Mouse (Mus musculus) heart, embryonic 15.5 days (tissue): ENCODE data around the gene Ckb. TPM values are rescaled to one million over a fixed set of nuclear protein-coding genes. Genes with fewer than 3 reads are reported as not detected.
A peak's percentile ranks its signal among the peaks of the same experiment; 100 is the strongest.

Experiments
- ATAC-seq: fragments of 200-750 bp; cut with Nextera tagmentation; replicated peaks from 2 replicates; pipeline ENCODE4 v1.8.0; 2017; ENCODE audit warnings: low read depth, moderate TSS enrichment; ENCODE audit not compliant: insufficient number of reproducible peaks, insufficient read depth, low FRiP score
- H3K27ac ChIP-seq: fragments of 300-500 bp; sonication (generic); 2 replicates; pipeline ENCODE4 v1.5.1; 2015; ENCODE audit warnings: mild to moderate bottlenecking, inconsistent platforms
- H3K27me3 ChIP-seq: fragments of 300-500 bp; sonication (generic); 2 replicates; pipeline ENCODE4 v1.6.1; 2015; ENCODE audit warnings: inconsistent platforms
- H3K36me3 ChIP-seq: fragments of 300-500 bp; sonication (generic); 2 replicates; pipeline ENCODE4 v1.6.1; 2015; ENCODE audit warnings: mild to moderate bottlenecking, inconsistent platforms
- H3K4me1 ChIP-seq: fragments of 300-500 bp; sonication (generic); replicated peaks from 2 replicates; pipeline ENCODE4 v1.6.1; 2015; ENCODE audit warnings: inconsistent platforms
- H3K4me2 ChIP-seq: fragments of 300-500 bp; sonication (generic); 2 replicates; pipeline ENCODE4 v1.6.1; 2015; ENCODE audit warnings: inconsistent platforms, mild to moderate bottlenecking, moderate library complexity
- H3K4me3 ChIP-seq: fragments of 300-500 bp; sonication (generic); 2 replicates; pipeline ENCODE4 v1.5.1; 2015; ENCODE audit warnings: mild to moderate bottlenecking, inconsistent platforms
- H3K9ac ChIP-seq: fragments of 300-500 bp; sonication (generic); 2 replicates; pipeline ENCODE4 v1.6.1; 2015; ENCODE audit warnings: mild to moderate bottlenecking, inconsistent platforms
- H3K9me3 ChIP-seq: fragments of 300-500 bp; sonication (generic); replicated peaks from 2 replicates; pipeline ENCODE4 v1.6.1; 2016; ENCODE audit warnings: inconsistent platforms
- WGBS: fragments of 180-500 bp; shearing (Covaris S2); methylation state at CpG from one replicate; pipeline ENCODE4 v1.1.7; 2015; ENCODE audit warnings: mixed read lengths; 5-methylcytosine and 5-hydroxymethylcytosine counted together
- polyA plus RNA-seq: library from polyadenylated mRNA; unstranded; fragments of >200 nt; fragmentation: Nextera tagmentation; extraction: Ambion mirVana; gene quantifications from 2 replicates; pipeline ENCODE4 v1.2.1, GENCODE M21; 2015

Gene Ckb
- polyA plus RNA-seq, 1 experiment from 2014 or later = 319 TPM

DNA sequence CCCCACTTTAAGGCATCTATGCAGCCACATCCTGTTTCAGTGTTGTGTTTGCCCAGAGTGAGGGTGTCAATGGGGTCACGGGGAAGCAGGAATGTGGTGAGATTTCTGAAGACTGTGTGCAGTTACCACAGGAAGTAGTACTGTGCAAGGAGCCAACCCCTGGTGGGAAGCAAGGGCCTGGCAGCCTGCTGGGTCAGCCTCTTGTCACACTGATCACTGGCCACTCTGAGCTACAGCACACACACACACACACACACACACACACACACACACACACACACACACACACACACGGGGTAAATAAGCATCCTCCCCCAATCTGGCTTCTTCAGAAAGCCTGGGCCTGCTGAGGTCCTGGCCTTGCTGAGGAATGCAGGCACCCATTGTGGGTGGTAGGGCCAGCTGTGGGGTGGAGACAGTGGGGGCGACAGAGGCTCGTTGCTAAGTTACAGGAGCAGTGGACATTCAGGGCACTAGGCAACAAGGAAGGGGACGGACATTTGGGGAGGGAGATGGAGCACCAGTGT lies 19.3 kb upstream of the Ckb start:
- Histone ChIP-seq H3K4me2 (no peak overlapping the region), H3K36me3 (no peaks in the 10 kb centered on the region), H3K4me3 (no peak overlapping the region), H3K27me3 (no peaks in the 10 kb centered on the region), H3K9ac (no peak overlapping the region), H3K27ac (0 out of 2 replicates have a peak overlapping the region, but pooled peaks have one; percentile 40), H3K9me3 (no peaks in the 10 kb centered on the region), H3K4me1 (peaks cover 74% of the 10 kb centered on the region)
- ATAC-seq = no peak
- 28% methylated on average over 5 of the region's 5 CpGs for WGBS

DNA sequence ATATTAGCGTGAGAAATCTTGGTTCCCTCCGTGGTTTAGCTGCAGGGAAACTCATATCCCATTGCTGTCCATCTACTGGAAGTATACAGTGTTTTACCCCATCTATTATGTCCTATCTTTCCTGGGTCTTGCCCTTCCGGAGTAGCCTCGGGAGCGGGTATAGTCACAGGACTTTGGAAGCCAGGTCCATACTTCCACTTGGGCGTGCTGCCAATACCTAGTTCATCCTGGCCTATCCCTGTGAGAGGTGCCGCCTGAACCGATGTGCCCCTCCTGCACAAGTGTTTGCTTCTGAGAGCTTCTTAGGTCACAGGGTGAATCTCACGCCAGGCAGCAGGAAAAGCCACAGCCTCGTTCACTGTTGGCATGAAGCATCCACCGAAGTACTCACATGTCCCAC lies 17.3 kb upstream of the Ckb start:
- Histone ChIP-seq H3K27me3 (no peaks in the 10 kb centered on the region), H3K4me2 (no peak overlapping the region), H3K36me3 (no peaks in the 10 kb centered on the region), H3K9me3 (no peaks in the 10 kb centered on the region), H3K27ac (no peak overlapping the region), H3K4me3 (no peak overlapping the region), H3K9ac (no peak overlapping the region), H3K4me1 (peaks cover 66% of the 10 kb centered on the region)
- ATAC-seq = no peak
- WGBS = 52% methylated on average over 11 of the region's 11 CpGs

DNA sequence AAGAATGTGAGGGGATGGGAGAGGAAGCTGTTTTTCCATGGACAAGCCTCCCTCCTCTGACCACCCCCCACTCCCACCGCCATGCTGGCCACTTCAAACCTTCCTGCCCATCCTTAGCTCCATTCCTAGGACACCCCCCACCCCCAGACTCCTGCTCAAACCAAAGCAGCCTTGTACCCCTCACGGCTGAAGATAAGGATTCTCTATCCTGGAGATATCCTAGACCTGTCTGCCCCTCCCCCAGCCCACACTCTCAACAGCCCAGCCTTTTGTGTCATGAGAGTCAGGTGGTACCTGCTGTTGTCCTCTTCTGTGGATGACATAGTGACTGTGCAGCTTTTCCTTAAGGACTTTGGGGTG lies 15.9 kb upstream of the Ckb start:
- Histone ChIP-seq H3K4me3 (no peak overlapping the region), H3K4me2 (peak overlapping the region; percentile 39), H3K36me3 (no peaks in the 10 kb centered on the region; the same call in 1 of the 2 replicates), H3K27ac (peak overlapping the region; percentile 98), H3K9ac (no peak overlapping the region), H3K27me3 (no peaks in the 10 kb centered on the region), H3K9me3 (no peaks in the 10 kb centered on the region), H3K4me1 (peaks cover 60% of the 10 kb centered on the region)
- no peak for ATAC-seq
- WGBS = 17% methylated on average over 2 of the region's 2 CpGs

DNA sequence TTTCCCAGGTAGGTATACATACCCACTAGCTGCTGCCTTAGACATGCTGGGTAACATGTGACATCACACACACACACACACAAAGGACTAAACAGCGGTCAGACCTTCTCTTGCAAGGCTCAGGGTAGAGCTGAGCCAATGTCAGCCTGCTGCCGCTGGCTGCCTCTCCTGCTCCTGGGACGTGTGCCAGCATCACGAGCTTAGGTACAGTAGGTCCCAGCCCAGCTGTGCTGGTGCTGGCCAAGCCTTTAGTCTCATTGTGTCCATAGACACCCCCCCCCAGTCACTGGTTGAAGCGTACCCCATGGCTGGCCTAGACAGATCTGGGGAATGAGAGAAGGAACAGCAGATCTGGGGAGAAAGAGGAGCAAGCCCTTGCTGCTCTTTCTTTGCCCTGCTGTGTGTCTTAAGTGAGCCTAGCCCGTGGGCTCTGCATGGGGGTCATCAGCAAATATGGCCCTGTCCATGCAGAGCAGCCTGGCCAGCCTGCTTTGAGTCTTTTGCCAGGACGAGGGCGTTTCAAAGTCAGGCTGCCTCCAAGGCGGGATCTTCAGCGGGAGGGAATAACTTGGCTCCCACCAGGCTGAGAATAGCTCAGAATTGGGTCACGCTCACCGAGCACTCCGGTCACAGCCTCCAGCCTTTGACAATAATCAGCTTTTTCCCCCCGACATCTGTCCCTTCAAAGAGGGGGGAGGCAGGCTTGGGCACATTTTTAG lies 15.4 kb upstream of the Ckb start:
- Histone ChIP-seq H3K36me3 (no peaks in the 10 kb centered on the region; the same call in 1 of the 2 replicates), H3K4me1 (peaks cover 61% of the 10 kb centered on the region), H3K9ac (0 out of 2 replicates have a peak overlapping the region, but pooled peaks have one; percentile 37), H3K27ac (peak overlapping the region; percentile 98), H3K27me3 (no peaks in the 10 kb centered on the region), H3K4me3 (no peak overlapping the region), H3K4me2 (peak overlapping the region; percentile 39), H3K9me3 (no peaks in the 10 kb centered on the region)
- WGBS = 11% methylated on average over 14 of the region's 14 CpGs
- peak; percentile 89 for ATAC-seq

DNA sequence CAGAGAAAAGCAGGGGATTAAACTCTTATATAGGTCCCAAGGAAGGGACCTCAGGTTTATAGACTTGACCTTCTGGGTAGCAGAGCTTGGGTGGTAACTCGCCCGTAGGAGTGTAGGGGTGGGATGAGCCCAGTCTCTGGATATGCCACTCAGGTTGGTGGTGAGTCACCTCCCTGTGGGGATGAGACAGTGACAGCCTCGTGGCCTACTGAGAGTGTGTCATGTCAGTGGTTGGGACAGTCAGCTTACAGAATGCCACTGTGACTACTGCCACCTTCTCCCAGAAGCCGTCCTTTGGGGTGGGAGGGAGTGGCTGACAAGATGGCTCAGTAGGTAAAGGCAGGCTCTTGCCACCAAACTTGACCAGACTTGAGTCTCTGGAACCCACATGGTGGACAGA lies 14.3 kb upstream of the Ckb start:
- ATAC-seq = no peak
- Histone ChIP-seq H3K27me3 (no peaks in the 10 kb centered on the region), H3K36me3 (no peaks in the 10 kb centered on the region; the same call in 1 of the 2 replicates), H3K9ac (no peak overlapping the region), H3K9me3 (no peaks in the 10 kb centered on the region), H3K4me2 (no peak overlapping the region), H3K4me1 (peaks cover 66% of the 10 kb centered on the region), H3K27ac (peak overlapping the region; percentile 98), H3K4me3 (no peak overlapping the region)
- 82% methylated on average over 4 of the region's 4 CpGs for WGBS

DNA sequence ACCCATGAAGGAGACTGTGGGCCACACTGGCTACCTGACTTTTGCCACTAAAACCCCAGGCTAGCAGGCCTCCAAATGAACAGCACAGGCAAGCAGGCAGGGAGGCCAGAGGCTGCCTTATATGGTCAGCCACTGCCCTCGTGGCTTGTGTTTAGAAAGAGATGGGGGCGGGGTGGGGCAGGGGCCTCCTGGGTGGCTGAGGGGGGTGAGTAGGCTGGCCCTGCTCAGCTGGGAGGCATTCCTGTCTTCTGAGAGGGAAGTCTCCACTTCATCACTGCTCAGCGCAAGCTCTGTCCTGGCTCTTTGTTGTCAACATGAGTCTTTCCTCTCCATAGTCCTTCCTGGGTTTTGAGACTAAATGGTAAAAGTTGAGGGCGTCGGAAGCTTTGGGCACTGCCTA lies 10.7 kb upstream of the Ckb start:
- H3K27ac ChIP-seq = peak overlapping the region; percentile 90
- H3K36me3 ChIP-seq = no peaks in the 10 kb centered on the region; the same call in 1 of the 2 replicates
- no peaks in the 10 kb centered on the region for H3K27me3 ChIP-seq
- WGBS = 36% methylated on average over 5 of the region's 5 CpGs
- ATAC-seq = peak; percentile 19
- H3K4me3 ChIP-seq = no peak overlapping the region
- peak overlapping the region; percentile 34; the same call in 1 of the 2 replicates for H3K9ac ChIP-seq
- peaks cover 55% of the 10 kb centered on the region for H3K4me1 ChIP-seq
- no peak overlapping the region for H3K4me2 ChIP-seq
- H3K9me3 ChIP-seq = no peaks in the 10 kb centered on the region

DNA sequence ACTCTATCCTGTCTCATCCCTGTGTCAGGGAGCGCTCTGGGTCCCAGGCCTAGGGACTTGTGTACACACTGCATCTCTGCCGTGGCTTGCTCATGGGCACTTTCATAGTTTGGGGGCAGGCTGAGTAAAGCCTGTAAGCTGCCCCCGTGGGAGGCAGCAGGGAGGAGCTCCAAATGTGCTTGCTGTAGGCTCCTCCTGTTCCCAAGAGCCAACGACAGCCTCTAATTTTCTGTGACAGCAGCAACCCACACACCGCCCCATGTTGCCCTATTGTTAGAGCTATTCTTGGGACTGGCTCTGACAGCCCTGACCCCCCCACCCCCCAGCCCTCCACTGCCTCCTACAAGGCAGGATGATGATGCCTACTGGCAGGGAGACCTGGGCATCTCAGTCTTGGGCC lies 9.9 kb upstream of the Ckb start:
- H3K9ac ChIP-seq = no peak overlapping the region
- no peak for ATAC-seq

DNA sequence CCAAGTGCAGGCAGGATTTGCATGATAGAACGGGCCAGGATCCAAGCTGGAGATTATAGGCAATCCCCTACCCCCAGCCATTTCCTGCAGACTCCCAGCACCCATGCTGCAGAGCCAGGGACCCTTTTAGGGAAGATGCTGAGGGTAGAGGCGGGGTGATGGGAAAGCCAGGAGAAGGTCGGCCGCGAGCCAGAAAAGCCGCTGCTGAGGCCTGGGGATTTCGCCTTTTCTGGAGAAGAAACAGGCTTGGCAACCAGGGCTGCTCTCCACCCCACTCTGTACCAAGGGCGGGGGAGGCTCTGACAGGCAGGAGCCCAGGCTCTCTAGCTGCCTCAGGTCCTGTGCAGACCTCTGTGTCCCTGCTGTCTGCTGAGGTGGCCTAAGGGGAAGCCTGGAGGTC lies 9.2 kb upstream of the Ckb start:
- 71% methylated on average over 8 of the region's 8 CpGs for WGBS
- H3K4me3 ChIP-seq = no peak overlapping the region
- H3K9ac ChIP-seq = no peak overlapping the region
- no peak for ATAC-seq
- no peak overlapping the region for H3K4me2 ChIP-seq
- no peaks in the 10 kb centered on the region; the same call in 1 of the 2 replicates for H3K36me3 ChIP-seq
- peaks cover 52% of the 10 kb centered on the region for H3K4me1 ChIP-seq
- peak overlapping the region; percentile 90 for H3K27ac ChIP-seq
- H3K9me3 ChIP-seq = no peaks in the 10 kb centered on the region
- no peaks in the 10 kb centered on the region for H3K27me3 ChIP-seq

More for the DNA sequence above, 9.9 kb upstream of the Ckb start:
- Histone ChIP-seq H3K27me3 (no peaks in the 10 kb centered on the region), H3K4me1 (peaks cover 54% of the 10 kb centered on the region), H3K36me3 (no peaks in the 10 kb centered on the region; the same call in 1 of the 2 replicates), H3K27ac (peak overlapping the region; percentile 90), H3K4me2 (no peak overlapping the region), H3K4me3 (no peak overlapping the region), H3K9me3 (no peaks in the 10 kb centered on the region)
- 58% methylated on average over 5 of the region's 5 CpGs for WGBS

DNA sequence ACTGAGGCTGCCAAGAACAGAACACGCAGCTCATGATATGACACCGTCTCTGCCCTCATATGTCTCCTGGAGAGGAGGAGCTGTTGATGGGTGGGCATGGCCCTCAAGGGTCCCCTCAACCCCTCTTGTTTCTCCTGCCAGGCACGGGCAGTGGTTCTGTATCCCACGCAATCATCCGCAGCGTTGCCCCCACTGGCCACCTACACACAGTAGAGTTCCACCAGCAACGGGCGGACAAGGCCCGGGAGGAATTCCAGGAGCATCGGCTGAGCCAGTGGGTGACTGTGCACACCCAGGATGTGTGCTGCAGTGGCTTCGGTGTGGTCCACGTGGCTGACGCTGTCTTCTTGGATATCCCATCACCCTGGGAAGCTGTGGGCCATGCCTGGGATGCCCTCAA lies 8.5 kb upstream of the Ckb start:
- H3K4me2 ChIP-seq = no peak overlapping the region
- no peak overlapping the region for H3K9ac ChIP-seq
- no peak overlapping the region for H3K4me3 ChIP-seq
- 93% methylated on average over 13 of the region's 13 CpGs for WGBS
- H3K36me3 ChIP-seq = no peaks in the 10 kb centered on the region; the same call in 1 of the 2 replicates
- ATAC-seq = no peak
- no peaks in the 10 kb centered on the region for H3K9me3 ChIP-seq
- peaks cover 51% of the 10 kb centered on the region for H3K4me1 ChIP-seq
- peak overlapping the region; percentile 14; the same call in 1 of the 2 replicates for H3K27ac ChIP-seq
- H3K27me3 ChIP-seq = no peaks in the 10 kb centered on the region

DNA sequence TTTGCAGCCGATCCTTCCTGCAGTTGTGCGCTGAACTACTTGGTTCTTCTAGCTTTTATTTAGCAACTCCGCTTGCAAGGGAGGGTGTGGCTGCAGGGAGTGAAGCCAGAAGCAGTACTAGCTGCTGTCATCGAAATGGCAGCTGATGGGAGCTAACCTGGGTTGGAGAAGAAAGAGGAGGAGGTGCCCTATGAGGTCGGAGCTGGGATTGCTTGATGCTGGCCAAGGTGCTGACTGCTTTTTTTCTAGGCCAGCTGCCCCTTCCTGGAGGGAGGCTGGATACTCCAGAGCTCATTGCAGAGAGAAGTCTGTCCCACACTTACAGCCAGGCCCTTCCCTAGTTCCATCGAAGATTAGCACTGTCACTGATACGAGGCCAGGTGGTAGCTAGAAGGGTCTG lies 6.9 kb upstream of the Ckb start:
- H3K4me2 ChIP-seq = peak overlapping the region; percentile 86
- H3K9me3 ChIP-seq = no peaks in the 10 kb centered on the region
- WGBS = 40% methylated on average over 7 of the region's 7 CpGs
- H3K9ac ChIP-seq = peak overlapping the region; percentile 55; the same call in 1 of the 2 replicates
- no peak for ATAC-seq
- H3K36me3 ChIP-seq = no peaks in the 10 kb centered on the region; the same call in 1 of the 2 replicates
- no peaks in the 10 kb centered on the region for H3K27me3 ChIP-seq
- peak overlapping the region; percentile 73 for H3K4me3 ChIP-seq
- no peak overlapping the region for H3K27ac ChIP-seq
- peaks cover 62% of the 10 kb centered on the region for H3K4me1 ChIP-seq

DNA sequence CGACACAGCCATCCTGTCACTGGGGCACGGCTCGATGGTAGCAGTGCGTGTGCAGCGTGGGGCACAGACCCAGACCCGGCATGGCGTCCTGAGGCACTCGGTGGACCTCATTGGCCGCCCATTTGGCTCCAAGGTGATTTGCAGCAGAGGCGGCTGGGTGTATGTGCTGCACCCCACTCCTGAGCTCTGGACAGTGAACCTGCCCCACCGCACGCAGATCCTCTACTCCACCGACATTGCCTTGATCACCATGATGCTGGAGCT lies 6.5 kb upstream of the Ckb start:
- H3K4me2 ChIP-seq = peak overlapping the region; percentile 86
- peaks cover 61% of the 10 kb centered on the region for H3K4me1 ChIP-seq
- no peak for ATAC-seq
- H3K36me3 ChIP-seq = no peaks in the 10 kb centered on the region; the same call in 1 of the 2 replicates
- H3K9me3 ChIP-seq = no peaks in the 10 kb centered on the region
- peaks cover 1% of the 10 kb centered on the region for H3K27me3 ChIP-seq
- H3K4me3 ChIP-seq = peak overlapping the region; percentile 73
- WGBS = 5% methylated on average over 13 of the region's 13 CpGs
- peak overlapping the region; percentile 55 for H3K9ac ChIP-seq
- no peak overlapping the region for H3K27ac ChIP-seq
